Mouse (Mus musculus): ENCODE results near the gene Gm8126.
"Not testable (repeated sequence)": the region's sequence is repeated elsewhere in the genome, so short reads cannot be mapped to it uniquely, and the experiment has no call there.

Gene Gm8126

GRCm38 (mm10) chr14:43258349-43258748, at the start of gene Gm8126:
Gene Gm8126, plus strand, starts transcription at chr14:43258649.
- in situ Hi-C loops (cut with MboI) = not testable (repeated sequence)

DNA sequence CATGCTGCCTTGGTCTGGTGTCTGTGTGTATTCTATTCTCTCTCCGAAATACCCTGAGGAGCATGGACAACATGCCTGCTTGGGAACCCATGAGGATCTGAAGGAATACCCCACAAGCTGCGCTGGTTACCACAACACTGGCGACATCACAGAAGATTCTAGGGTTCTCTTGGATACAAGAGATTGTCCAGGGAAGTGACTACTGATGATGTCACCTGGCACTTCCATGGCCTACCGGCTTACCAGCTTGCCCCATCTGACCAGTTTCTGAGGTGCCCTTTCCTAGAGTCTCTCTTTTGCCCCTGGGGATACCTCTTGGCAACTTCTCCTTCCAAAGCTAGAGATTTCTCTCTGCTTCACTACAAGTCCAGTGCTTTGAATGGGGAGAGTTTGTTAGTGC, 23.2 kb upstream of the Gm8126 start, which contains the start of gene Gm8122:
TSS of gene Gm8122 (minus strand) at position 101 of the 400 bp plus-strand sequence.
- in situ Hi-C loops (cut with MboI) = not testable (repeated sequence)

- in situ Hi-C loops (cut with MboI) = not testable (repeated sequence)
Observed at GRCm38 (mm10) chr14:43237769-43238168, 20.7 kb upstream of the Gm8126 start.

DNA sequence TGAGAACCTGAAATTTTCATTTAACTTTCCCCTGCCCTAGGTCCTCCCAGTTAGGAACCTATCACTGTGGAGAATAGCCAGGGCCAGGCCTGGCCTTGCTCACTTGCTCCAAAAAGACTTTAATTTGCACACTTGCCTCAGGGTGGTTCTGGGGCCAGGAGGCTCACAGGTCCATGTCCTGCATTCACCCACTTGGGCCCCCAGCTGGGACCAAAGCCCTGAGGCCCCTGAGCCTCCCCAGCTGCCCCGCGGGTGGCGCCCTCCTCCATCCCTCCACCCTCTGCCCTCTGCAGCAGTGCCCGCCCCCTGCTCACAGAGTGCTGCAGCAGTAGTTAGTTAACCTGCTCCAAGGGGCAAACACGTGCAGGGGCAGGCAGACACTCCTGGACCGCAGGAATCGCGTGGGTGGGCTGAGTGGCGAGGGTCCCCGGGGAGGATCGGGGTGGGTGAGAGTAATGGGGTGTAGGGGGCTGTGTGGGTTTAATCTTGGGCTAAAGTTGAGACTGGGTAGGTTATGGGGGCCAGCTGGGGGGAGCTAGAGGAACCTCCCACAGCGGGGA, 8.8 kb upstream of the Gm8126 start:
- in situ Hi-C loops (cut with MboI) = not testable (repeated sequence)

DNA sequence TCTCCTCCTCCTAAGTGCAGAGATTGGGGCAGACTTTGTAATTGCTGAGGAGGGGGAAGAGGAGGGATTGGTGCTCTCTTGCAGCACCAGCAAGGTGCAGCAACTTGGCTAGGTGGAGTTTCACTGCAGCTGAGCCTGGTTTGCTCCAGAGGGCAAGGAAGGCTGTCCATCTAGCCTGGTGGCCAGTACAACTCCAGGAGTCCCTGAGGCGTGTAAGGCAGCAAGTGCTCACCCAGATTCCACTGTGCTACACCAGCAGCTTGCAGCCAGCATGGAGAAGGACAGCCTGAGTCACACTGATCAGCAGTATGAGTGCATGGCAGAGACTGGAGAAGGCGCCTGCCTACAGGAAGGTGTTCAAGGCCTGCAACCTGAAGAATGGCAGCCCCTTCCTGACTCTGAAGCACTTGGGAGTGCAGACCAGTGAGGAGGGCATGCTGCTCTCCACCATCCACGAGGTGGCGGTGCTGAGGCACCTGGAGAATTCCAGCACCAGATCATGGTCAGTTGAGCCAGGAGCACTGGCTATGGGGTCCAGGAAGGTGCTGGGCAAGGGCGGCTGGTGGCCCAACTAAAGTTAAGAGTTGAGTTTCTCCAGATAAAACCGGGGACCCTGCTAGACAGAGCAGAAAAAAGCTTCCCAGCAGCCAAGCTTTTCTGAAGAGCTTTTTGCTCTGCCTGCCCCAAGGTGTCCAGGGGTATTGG, 7.7 kb upstream of the Gm8126 start:
- in situ Hi-C loops (cut with MboI) = not testable (repeated sequence)

GRCm38 (mm10) chr14:43256511-43256910, 1.9 kb upstream of the Gm8126 start:
- in situ Hi-C loops (cut with MboI) = not testable (repeated sequence)

DNA sequence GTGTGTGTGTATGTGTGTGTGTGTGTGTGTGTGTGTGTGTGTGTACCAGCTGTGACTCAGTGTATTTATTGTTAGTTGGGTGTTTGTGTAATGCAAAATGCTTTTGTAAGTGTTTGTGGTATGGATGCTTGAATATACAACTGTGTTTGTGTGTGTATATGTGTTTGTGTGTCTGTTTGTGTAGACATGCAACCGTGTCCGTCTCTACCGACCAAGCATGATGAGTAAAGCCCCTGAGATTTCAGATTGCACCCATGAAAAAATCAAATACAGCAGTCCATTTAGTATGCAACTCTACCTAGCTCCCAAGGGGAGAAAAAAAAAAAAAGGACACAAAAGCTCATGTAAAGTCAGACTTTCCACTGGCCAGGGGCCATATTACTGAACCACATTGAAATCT, 5.0 kb downstream of the Gm8126 start:
- in situ Hi-C loops (cut with MboI) = not testable (repeated sequence)

DNA sequence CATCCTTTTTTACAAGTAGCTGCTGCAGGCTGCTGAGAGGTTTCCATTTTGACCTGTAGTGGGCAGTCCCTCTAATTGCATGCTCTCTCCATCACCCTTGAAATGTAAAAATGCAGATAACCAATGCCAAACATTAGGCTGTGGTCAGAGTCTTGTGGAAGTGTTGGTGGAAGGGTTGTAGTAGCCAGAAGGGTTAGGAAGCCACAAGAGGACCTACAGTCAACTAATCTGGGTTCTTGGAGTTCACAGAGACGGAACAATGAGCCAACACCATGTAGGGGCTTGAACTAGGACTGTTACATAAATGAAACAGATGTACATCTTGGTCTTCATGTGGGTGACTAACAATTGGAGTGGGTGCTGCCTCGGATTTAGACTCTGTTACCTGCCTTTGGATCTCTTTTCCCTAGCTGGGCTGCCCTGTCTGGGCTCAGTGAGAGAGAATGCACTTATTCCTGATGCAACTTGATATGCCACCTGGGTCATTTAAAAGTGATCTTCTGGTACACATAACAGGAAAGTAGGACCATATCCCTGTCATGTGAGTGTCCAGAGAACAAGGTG, 10.2 kb downstream of the Gm8126 start:
- in situ Hi-C loops (cut with MboI) = not testable (repeated sequence)

- in situ Hi-C loops (cut with MboI) = not testable (repeated sequence)
Observed at GRCm38 (mm10) chr14:43269211-43269610, 10.8 kb downstream of the Gm8126 start.

- in situ Hi-C loops (cut with MboI) = not testable (repeated sequence)
Observed at GRCm38 (mm10) chr14:43273161-43273560, 14.7 kb downstream of the Gm8126 start.

GRCm38 (mm10) chr14:43274986-43275511, 16.6 kb downstream of the Gm8126 start, which contains the start of gene Gm9732:
Gene Gm9732, plus strand, starts transcription at chr14:43275036.
- in situ Hi-C loops (cut with MboI) = not testable (repeated sequence)

DNA sequence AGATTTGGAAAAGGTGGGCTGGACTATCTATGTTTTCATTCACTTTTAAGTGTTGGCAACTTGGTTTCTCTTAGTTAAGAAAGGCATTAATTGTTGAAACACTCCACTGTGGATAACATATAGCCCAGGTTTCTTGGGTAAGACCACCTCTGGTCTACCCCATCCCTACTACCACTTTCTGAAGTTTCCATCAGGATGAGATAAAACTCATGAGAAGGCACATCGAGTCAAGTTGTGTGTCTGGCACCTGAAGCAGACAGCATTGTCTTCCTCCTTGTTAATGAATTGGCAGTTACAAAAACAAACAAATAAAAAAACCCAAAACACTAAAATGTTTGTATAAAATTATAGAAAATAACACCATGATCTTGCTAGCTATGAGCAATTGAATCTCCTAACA, 17.3 kb downstream of the Gm8126 start:
- in situ Hi-C loops (cut with MboI) = not testable (repeated sequence)

- in situ Hi-C loops (cut with MboI) = not testable (repeated sequence)
Observed at GRCm38 (mm10) chr14:43277468-43277867, 19.0 kb downstream of the Gm8126 start.

DNA sequence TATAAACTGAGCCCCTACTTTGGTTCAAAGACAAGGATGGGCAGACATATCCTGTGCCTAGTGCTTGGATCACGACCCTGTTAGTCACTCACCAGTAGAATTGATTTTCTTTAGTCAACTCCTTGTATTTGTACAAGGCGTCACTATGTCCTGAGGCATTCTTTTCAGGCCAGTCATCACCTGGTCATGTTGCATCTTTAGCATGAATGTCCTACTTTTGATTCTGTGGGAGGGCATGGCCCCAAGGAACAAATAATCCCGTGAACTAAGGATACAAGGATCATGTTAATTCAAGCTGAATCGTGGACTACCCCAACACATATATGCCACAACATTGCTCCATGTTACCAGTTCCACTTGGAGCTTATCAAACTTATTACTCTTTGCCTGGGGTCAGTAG, 19.7 kb downstream of the Gm8126 start:
- in situ Hi-C loops (cut with MboI) = not testable (repeated sequence)

DNA sequence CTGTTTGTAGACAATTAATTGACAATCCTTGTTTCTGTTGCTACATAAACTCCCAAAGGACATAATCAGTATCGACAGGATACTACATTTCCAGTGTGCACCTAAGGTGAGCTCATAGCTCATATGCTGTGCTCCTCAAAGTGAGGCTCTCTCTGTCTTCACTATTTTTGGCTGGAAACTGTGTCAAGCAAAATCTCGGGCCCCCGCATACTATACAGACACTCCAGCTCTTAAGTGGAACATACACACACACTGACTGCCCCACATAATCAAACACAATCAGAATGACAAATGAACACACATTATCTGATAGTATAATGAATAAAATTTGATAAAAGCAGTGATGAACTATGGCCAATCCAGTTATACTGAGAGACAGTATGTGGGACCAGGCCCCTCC, 20.2 kb downstream of the Gm8126 start:
- in situ Hi-C loops (cut with MboI) = not testable (repeated sequence)

DNA sequence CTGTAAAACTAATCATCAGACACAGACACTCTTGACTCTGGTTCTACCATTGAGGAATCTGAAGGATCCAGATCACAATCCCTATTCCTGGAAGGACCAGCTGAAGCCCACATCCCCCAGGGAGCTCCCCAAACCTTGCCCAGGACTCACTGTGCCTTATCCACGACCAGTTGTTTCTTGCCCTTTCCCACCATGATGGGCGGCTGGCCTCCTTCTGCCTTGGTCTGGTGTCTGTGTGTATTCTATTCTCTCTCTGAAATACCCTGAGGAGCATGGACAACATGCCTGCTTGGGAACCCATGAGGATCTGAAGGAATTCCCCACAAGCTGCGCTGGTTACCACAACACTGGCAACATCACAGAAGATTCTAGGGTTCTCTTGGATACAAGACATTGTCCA, 35.1 kb downstream of the Gm8126 start, which contains the start of gene Gm8127:
TSS of gene Gm8127 (minus strand) at position 330 of the 400 bp plus-strand sequence.
- in situ Hi-C loops (cut with MboI) = not testable (repeated sequence)
